Comparison of ENCODE assay signal across 17 mouse cellular contexts in genomic region chr8:66033651-66034050, GRCm38 (mm10).
DNase-seq lines count a peak whose midpoint lies in the region; ATAC-seq and TF ChIP-seq lines count a peak whose summit lies in the region.
"Had no signal": no experiment of that assay in that cellular context is flagged by ENCODE, and none has a peak within 500 bp of the region (broad histone marks: within the 10 kb centered on the region; RNA-seq: fewer than 3 reads in every experiment).

No protein-coding gene starts in this region.

- no peaks in the 10 kb centered on the region for H3K4me1 ChIP-seq in forebrain, embryonic 14.5 days (ENCODE audit: control insufficient read depth, insufficient read depth, low read length)
- H3K4me1 ChIP-seq in forebrain, embryonic 12.5 days: no peaks in the 10 kb centered on the region
- no peaks in the 10 kb centered on the region for H3K4me1 ChIP-seq in intestine, embryonic 16.5 days (ENCODE audit: control insufficient read depth, insufficient read depth, low read length)
- H3K4me1 ChIP-seq: embryonic facial prominence, embryonic 10.5 days; heart, embryonic 13.5 days; hindbrain, embryonic 15.5 days had no signal

- H3K27me3 ChIP-seq in forebrain, embryonic 14.5 days (replicated peaks; ENCODE audit: control insufficient read depth, insufficient read depth, low read length): no peaks in the 10 kb centered on the region
- H3K27me3 ChIP-seq in forebrain, embryonic 12.5 days: no peaks in the 10 kb centered on the region
- H3K27me3 ChIP-seq in intestine, embryonic 16.5 days (replicated peaks; ENCODE audit: control insufficient read depth, insufficient read depth, low read length): no peaks in the 10 kb centered on the region
- H3K27me3 ChIP-seq: heart, embryonic 13.5 days; hindbrain, embryonic 15.5 days had no signal

- no peak overlapping the region for H3K9ac ChIP-seq in forebrain, embryonic 14.5 days (ENCODE audit: low read length)
- no peak overlapping the region for H3K9ac ChIP-seq in forebrain, embryonic 12.5 days
- H3K9ac ChIP-seq in intestine, embryonic 16.5 days (ENCODE audit: low read depth, low read length): no peak overlapping the region
- H3K9ac ChIP-seq: heart, embryonic 13.5 days; hindbrain, embryonic 15.5 days had no signal

- no peak overlapping the region for H3K4me3 ChIP-seq in forebrain, embryonic 14.5 days (ENCODE audit: low read depth, low read length)
- H3K4me3 ChIP-seq in forebrain, embryonic 12.5 days (replicated peaks): no peak overlapping the region
- no peak overlapping the region for H3K4me3 ChIP-seq in layer of hippocampus, adult 2 months
- no peak overlapping the region for H3K4me3 ChIP-seq in intestine, embryonic 16.5 days (ENCODE audit: low read length)
- H3K4me3 ChIP-seq: embryonic facial prominence, embryonic 10.5 days; heart, embryonic 13.5 days; hindbrain, embryonic 15.5 days had no signal

- H3K9me3 ChIP-seq in forebrain, embryonic 14.5 days (replicated peaks; ENCODE audit: control insufficient read depth, low read length): no peaks in the 10 kb centered on the region
- no peaks in the 10 kb centered on the region for H3K9me3 ChIP-seq in forebrain, embryonic 12.5 days
- no peaks in the 10 kb centered on the region for H3K9me3 ChIP-seq in intestine, embryonic 16.5 days (ENCODE audit: control insufficient read depth, low read length)
- H3K9me3 ChIP-seq: embryonic facial prominence, embryonic 10.5 days; heart, embryonic 13.5 days; hindbrain, embryonic 15.5 days had no signal

- DNase-seq in forebrain, embryonic 14.5 days (ENCODE audit: low spot score): peak; percentile 36
- DNase-seq in layer of hippocampus, adult 2 months (ENCODE audit: low spot score in 2 of 2): peak in 1 of 2 experiments; percentile 12
- DNase-seq in layer of hippocampus, postnatal 36 days: no peak
- peak; percentile 14 for DNase-seq in right cerebral cortex, adult 18-20 months
- DNase-seq in right cerebral cortex, postnatal 10 days (ENCODE audit: low spot score in 2 of 2): no peak
- DNase-seq: adrenal gland, postnatal 10 days; cerebellum, adult 18-20 months; cerebellum, adult 9-11 months; cerebellum, postnatal 36 days; gastrocnemius, postnatal 36 days; heart, adult 11 months; heart, postnatal 36 days had no signal

- H3K4me2 ChIP-seq in forebrain, embryonic 14.5 days (ENCODE audit: low read length): no peak overlapping the region
- no peak overlapping the region for H3K4me2 ChIP-seq in forebrain, embryonic 12.5 days
- no peak overlapping the region for H3K4me2 ChIP-seq in intestine, embryonic 16.5 days (ENCODE audit: low read depth, low read length)
- H3K4me2 ChIP-seq: heart, embryonic 13.5 days; hindbrain, embryonic 15.5 days had no signal

- TF ChIP-seq CTCF in layer of hippocampus, adult 2 months (conservative IDR thresholded peaks at IDR 0.05): no peak

- 47% methylated on average over 3 of the region's 3 CpGs for WGBS in forebrain, embryonic 14.5 days
- WGBS in forebrain, embryonic 12.5 days: 60% methylated on average over 3 of the region's 3 CpGs
- WGBS in intestine, embryonic 16.5 days: 72% methylated on average over 3 of the region's 3 CpGs

- no peaks in the 10 kb centered on the region for H3K36me3 ChIP-seq in forebrain, embryonic 14.5 days (ENCODE audit: control insufficient read depth, insufficient read depth, low read length)
- H3K36me3 ChIP-seq in forebrain, embryonic 12.5 days (replicated peaks): no peaks in the 10 kb centered on the region
- H3K36me3 ChIP-seq in intestine, embryonic 16.5 days (ENCODE audit: control insufficient read depth, insufficient read depth, low read length): no peaks in the 10 kb centered on the region
- H3K36me3 ChIP-seq: embryonic facial prominence, embryonic 10.5 days; heart, embryonic 13.5 days; hindbrain, embryonic 15.5 days had no signal

- no peak overlapping the region for H3K27ac ChIP-seq in forebrain, embryonic 14.5 days (ENCODE audit: low read depth, low read length)
- H3K27ac ChIP-seq in forebrain, embryonic 12.5 days: no peak overlapping the region
- peak overlapping the region; percentile 2; the same call in 1 of the 2 replicates for H3K27ac ChIP-seq in layer of hippocampus, adult 2 months
- no peak overlapping the region for H3K27ac ChIP-seq in intestine, embryonic 16.5 days (ENCODE audit: low read length)
- H3K27ac ChIP-seq: embryonic facial prominence, embryonic 10.5 days; heart, embryonic 13.5 days; hindbrain, embryonic 15.5 days had no signal

- peak; percentile 55; the same call in 1 of the 2 replicates for ATAC-seq in forebrain, embryonic 14.5 days
- ATAC-seq in forebrain, embryonic 12.5 days (ENCODE audit: low FRiP score): no peak; the same call in 1 of the 2 replicates
- ATAC-seq in intestine, embryonic 16.5 days: no peak

Comparison
In these comparisons a context has a peak if more than half of its experiments do, and no peak if none do; other contexts are left out.
1. DNase-seq: peak in forebrain, embryonic 14.5 days (single experiment) and right cerebral cortex, adult 18-20 months (single experiment); none in layer of hippocampus, postnatal 36 days (0 of 2) and right cerebral cortex, postnatal 10 days (0 of 2).